Mouse (Mus musculus) kidney, adult 2 months (tissue): Measurements from ENCODE around the gene Noa1. TPM values are rescaled to one million over a fixed set of nuclear protein-coding genes. Genes with fewer than 3 reads are reported as not detected.

Experiments used
- DNase-seq: peaks from one replicate; pipeline ENCODE4 v3.0.0; 2021
- H3K27ac ChIP-seq: fragments of 200-500 bp; 2 replicates; pipeline ENCODE4 v1.5.1; 2012; ENCODE audit warnings: low read depth, low read length, control low read depth, inconsistent platforms; ENCODE audit not compliant: insufficient read depth
- H3K27me3 ChIP-seq: fragments of 200-500 bp; replicated peaks from 2 replicates; pipeline ENCODE4 v1.6.1; 2012; ENCODE audit warnings: mild to moderate bottlenecking, moderate library complexity, low read length, inconsistent platforms; ENCODE audit not compliant: control insufficient read depth, insufficient read depth
- H3K36me3 ChIP-seq: fragments of 200-500 bp; 2 replicates; pipeline ENCODE4 v1.6.1; 2012; ENCODE audit warnings: mild to moderate bottlenecking, moderate library complexity, low read length, inconsistent platforms; ENCODE audit not compliant: control insufficient read depth, insufficient read depth
- H3K4me1 ChIP-seq: fragments of 200-500 bp; 2 replicates; pipeline ENCODE4 v1.6.1; 2011; ENCODE audit warnings: low read length; ENCODE audit not compliant: control insufficient read depth, insufficient read depth
- H3K4me3 ChIP-seq: fragments of 200-500 bp; 2 replicates; pipeline ENCODE4 v1.5.1; 2011; ENCODE audit warnings: mild to moderate bottlenecking, low read depth, low read length, control low read depth; ENCODE audit not compliant: insufficient read depth
- CTCF ChIP-seq: fragments of 200-500 bp; conservative IDR thresholded peaks from 2 replicates; pipeline ENCODE4 v1.5.1; 2011; ENCODE audit warnings: low read depth, mild to moderate bottlenecking, control low read depth, low read length, moderate library complexity, mixed read lengths; ENCODE audit not compliant: insufficient read depth, insufficient read length
- POLR2A ChIP-seq: fragments of 200-500 bp; IDR thresholded peaks from one replicate; pipeline ENCODE4 v1.6.1; 2011; ENCODE audit warnings: low read depth, low read length, control low read depth
- WGBS: fragments of 180-500 bp; shearing (Covaris S2); methylation state at CpG from one replicate; pipeline ENCODE4 v1.1.7; 2018; 5-methylcytosine and 5-hydroxymethylcytosine counted together
- polyA plus RNA-seq: library from polyadenylated mRNA; depleted of rRNA; stranded (reverse); fragments of >200 nt; gene quantifications from 2 replicates; pipeline ENCODE4 v1.2.3, GENCODE M21; 2012; rRNA removed

Noa1 gene
- polyA plus RNA-seq: 15.1 and 17.7 TPM in 2 replicates

- H3K4me1 ChIP-seq: peaks cover 8% of the 10 kb centered on the region
- WGBS: under 1% methylated on average over 85 of the region's 85 CpGs
- peak; percentile 99 for DNase-seq
- no peaks in the 10 kb centered on the region for H3K27me3 ChIP-seq
- peak within 1 kb of the TSS; percentile 67 for H3K27ac ChIP-seq
- TF ChIP-seq POLR2A (peak; percentile 81), CTCF (no peak)
- peaks cover 2% of the 10 kb centered on the region; the same call in 1 of the 2 replicates for H3K36me3 ChIP-seq
- H3K4me3 ChIP-seq: peak within 1 kb of the TSS; percentile 83
Observed at GRCm38 (mm10) chr5:77309924-77310772, at the start of gene Noa1, which contains the start of gene Polr2b. Gene Noa1 (minus strand): TSS chr5:77310084. Gene Polr2b (plus strand): TSS chr5:77310147.

GRCm38 (mm10) chr5:77358347-77358746 lies 48.5 kb upstream of the Noa1 start:
- WGBS: 3% methylated on average over 10 of the region's 10 CpGs
- Histone ChIP-seq H3K27ac (peak overlapping the region; percentile 99), H3K36me3 (no peaks in the 10 kb centered on the region), H3K4me3 (peak overlapping the region; percentile 20; the same call in 1 of the 2 replicates), H3K4me1 (peaks cover 43% of the 10 kb centered on the region), H3K27me3 (no peaks in the 10 kb centered on the region)
- no peak for TF ChIP-seq POLR2A
- TF ChIP-seq CTCF: no peak
- DNase-seq: peak; percentile 65

- 10% methylated on average over 22 of the region's 22 CpGs for WGBS
- H3K4me3 ChIP-seq: peak overlapping the region; percentile 23
- H3K27ac ChIP-seq: peak overlapping the region; percentile 99
- H3K36me3 ChIP-seq: no peaks in the 10 kb centered on the region
- H3K27me3 ChIP-seq: no peaks in the 10 kb centered on the region
- peak; percentile 93 for DNase-seq
- TF ChIP-seq CTCF (no peak), POLR2A (no peak)
- peaks cover 38% of the 10 kb centered on the region for H3K4me1 ChIP-seq
Observed at GRCm38 (mm10) chr5:77357405-77358149, 47.7 kb upstream of the Noa1 start.

GRCm38 (mm10) chr5:77355307-77356265 lies 45.7 kb upstream of the Noa1 start:
- DNase-seq: peak; percentile 73
- Histone ChIP-seq H3K36me3 (0 out of 2 replicates have a peak, but pooled peaks cover 1% of the 10 kb centered on the region), H3K27ac (peak overlapping the region; percentile 83), H3K4me3 (no peak overlapping the region), H3K27me3 (no peaks in the 10 kb centered on the region), H3K4me1 (peaks cover 45% of the 10 kb centered on the region)
- TF ChIP-seq POLR2A (no peak), CTCF (no peak)
- 41% methylated on average over 19 of the region's 19 CpGs for WGBS

GRCm38 (mm10) chr5:77354361-77354787 lies 44.5 kb upstream of the Noa1 start:
- no peak for TF ChIP-seq POLR2A
- peak; percentile 93 for TF ChIP-seq CTCF
- Histone ChIP-seq H3K36me3 (peaks cover 3% of the 10 kb centered on the region; the same call in 1 of the 2 replicates), H3K4me1 (peaks cover 43% of the 10 kb centered on the region), H3K27ac (peak overlapping the region; percentile 59), H3K4me3 (no peak overlapping the region), H3K27me3 (no peaks in the 10 kb centered on the region)
- DNase-seq: peak; percentile 95
- WGBS: 8% methylated on average over 16 of the region's 16 CpGs

- no peak for TF ChIP-seq CTCF
- DNase-seq: peak; percentile 77
- Histone ChIP-seq H3K36me3 (peaks cover 13% of the 10 kb centered on the region), H3K4me1 (peaks cover 29% of the 10 kb centered on the region), H3K27me3 (no peaks in the 10 kb centered on the region), H3K4me3 (no peak overlapping the region), H3K27ac (peak overlapping the region; percentile 36; the same call in 1 of the 2 replicates)
- WGBS: 31% methylated on average over 9 of the region's 9 CpGs
Observed at GRCm38 (mm10) chr5:77351691-77352090, 41.8 kb upstream of the Noa1 start.
